22 mouse cellular contexts compared by ENCODE assay signal in the genomic region with DNA sequence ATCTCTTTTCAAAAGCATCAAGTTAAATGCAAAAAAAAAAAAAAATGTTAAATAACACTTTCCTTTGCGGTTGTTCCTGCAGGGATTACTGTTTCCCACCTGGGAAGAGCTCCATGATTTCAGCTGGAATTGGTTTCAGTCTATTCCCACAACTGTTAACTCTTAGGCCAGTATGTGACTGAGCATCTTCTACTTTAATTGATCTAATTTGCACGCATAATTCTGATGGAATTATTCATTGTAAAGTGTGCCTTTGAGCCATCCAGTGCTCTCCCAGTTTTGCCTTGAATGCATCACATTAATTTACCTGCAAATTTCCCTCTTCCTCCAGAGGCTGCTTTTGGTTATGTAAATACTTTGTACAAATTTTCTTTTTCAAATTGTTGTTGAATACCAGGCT.
DNase-seq lines count a peak whose midpoint lies in the region; ATAC-seq and TF ChIP-seq lines count a peak whose summit lies in the region.
"Had no signal": no experiment of that assay in that cellular context is flagged by ENCODE, and none has a peak within 500 bp of the region (broad histone marks: within the 10 kb centered on the region; RNA-seq: fewer than 3 reads in every experiment).

No protein-coding gene starts in this region.

- ATAC-seq in embryonic facial prominence, embryonic 13.5 days (ENCODE audit: insufficient number of reproducible peaks, insufficient read depth, low FRiP score, low TSS enrichment, low read depth), result no peak
- no peak for ATAC-seq in hindbrain, postnatal 0 days
- ATAC-seq in hindbrain, embryonic 16.5 days, result no peak
- peak; percentile 60; the same call in 1 of the 2 replicates for ATAC-seq in midbrain, embryonic 15.5 days (replicated peaks)
- ATAC-seq in midbrain, postnatal 0 days (ENCODE audit: low FRiP score), result no peak
- ATAC-seq: CD4-positive, CD25-positive, alpha-beta regulatory T cell, adult 4 months; forebrain, postnatal 0 days; inflammation-experienced regulatory T-cells, adult 6 months; intestine, postnatal 0 days had no signal

- no peak for DNase-seq in embryonic facial prominence, embryonic 10.5 days (ENCODE audit: low spot score)
- no peak for DNase-seq in hindbrain, postnatal 0 days (ENCODE audit: low spot score)
- no peak for DNase-seq in midbrain, postnatal 0 days (ENCODE audit: low spot score)
- DNase-seq in layer of hippocampus, adult 11-12 months (ENCODE audit: low spot score), result no peak
- DNase-seq: adrenal gland, adult 8-10 months; adrenal gland, postnatal 36 days; B cell, adult 2 months; cerebellum, adult 11 months; cerebellum, adult 8-10 months; cerebellum, postnatal 25 days; forebrain, postnatal 0 days; gastrocnemius, adult 2 months; gastrocnemius, postnatal 25 days had no signal

- TF ChIP-seq CTCF in hindbrain, postnatal 0 days (IDR thresholded peaks at IDR 0.05; ENCODE audit: low read depth), result no peak
- TF ChIP-seq CTCF in midbrain, postnatal 0 days (IDR thresholded peaks at IDR 0.05), result no peak

- WGBS in embryonic facial prominence, embryonic 13.5 days, result 33% methylated on average over 2 of the region's 2 CpGs
- WGBS in embryonic facial prominence, embryonic 10.5 days, result 64% methylated on average over 2 of the region's 2 CpGs
- WGBS in hindbrain, postnatal 0 days, result 48% methylated on average over 2 of the region's 2 CpGs
- 30% methylated on average over 2 of the region's 2 CpGs for WGBS in hindbrain, embryonic 16.5 days
- 41% methylated on average over 2 of the region's 2 CpGs for WGBS in midbrain, embryonic 15.5 days
- WGBS in midbrain, postnatal 0 days, result 35% methylated on average over 2 of the region's 2 CpGs

- no peak overlapping the region for H3K27ac ChIP-seq in embryonic facial prominence, embryonic 13.5 days
- H3K27ac ChIP-seq in embryonic facial prominence, embryonic 10.5 days (replicated peaks), result no peak overlapping the region
- H3K27ac ChIP-seq in hindbrain, postnatal 0 days, result no peak overlapping the region
- H3K27ac ChIP-seq in hindbrain, embryonic 16.5 days (ENCODE audit: low read depth, low read length), result no peak overlapping the region
- H3K27ac ChIP-seq in midbrain, embryonic 15.5 days, result no peak overlapping the region
- no peak overlapping the region for H3K27ac ChIP-seq in midbrain, postnatal 0 days (ENCODE audit: low read depth, low read length)
- H3K27ac ChIP-seq: gastrocnemius, adult 2 months; hindbrain, embryonic 13.5 days had no signal

- no peak overlapping the region for H3K9ac ChIP-seq in embryonic facial prominence, embryonic 13.5 days
- no peak overlapping the region for H3K9ac ChIP-seq in hindbrain, postnatal 0 days (replicated peaks; ENCODE audit: low read length)
- no peak overlapping the region for H3K9ac ChIP-seq in hindbrain, embryonic 16.5 days (ENCODE audit: low read depth, low read length)
- H3K9ac ChIP-seq in midbrain, embryonic 15.5 days, result no peak overlapping the region
- H3K9ac ChIP-seq in midbrain, postnatal 0 days (replicated peaks; ENCODE audit: low read length, poor library complexity, severe bottlenecking), result no peak overlapping the region
- H3K9ac ChIP-seq: forebrain, postnatal 0 days; heart, embryonic 12.5 days; hindbrain, embryonic 13.5 days had no signal

- no peaks in the 10 kb centered on the region for H3K27me3 ChIP-seq in embryonic facial prominence, embryonic 13.5 days
- H3K27me3 ChIP-seq in embryonic facial prominence, embryonic 10.5 days (replicated peaks; ENCODE audit: low read depth, poor library complexity, severe bottlenecking), result no peaks in the 10 kb centered on the region
- H3K27me3 ChIP-seq in hindbrain, postnatal 0 days (ENCODE audit: insufficient read depth, low read length), result no peaks in the 10 kb centered on the region
- H3K27me3 ChIP-seq in hindbrain, embryonic 16.5 days (replicated peaks; ENCODE audit: control insufficient read depth, insufficient read depth, low read length), result no peaks in the 10 kb centered on the region
- no peaks in the 10 kb centered on the region for H3K27me3 ChIP-seq in midbrain, embryonic 15.5 days (replicated peaks)
- H3K27me3 ChIP-seq in midbrain, postnatal 0 days (ENCODE audit: insufficient read depth, low read length), result no peaks in the 10 kb centered on the region
- H3K27me3 ChIP-seq: heart, embryonic 12.5 days; hindbrain, embryonic 13.5 days had no signal

- peak overlapping the region; percentile 14; the same call in 1 of the 2 replicates for H3K4me3 ChIP-seq in embryonic facial prominence, embryonic 13.5 days
- H3K4me3 ChIP-seq in embryonic facial prominence, embryonic 10.5 days, result no peak overlapping the region
- H3K4me3 ChIP-seq in hindbrain, postnatal 0 days (ENCODE audit: low read length), result no peak overlapping the region
- H3K4me3 ChIP-seq in hindbrain, embryonic 16.5 days (ENCODE audit: low read length), result no peak overlapping the region
- H3K4me3 ChIP-seq in midbrain, embryonic 15.5 days, result no peak overlapping the region
- no peak overlapping the region for H3K4me3 ChIP-seq in midbrain, postnatal 0 days (ENCODE audit: low read depth, low read length)
- H3K4me3 ChIP-seq: heart, embryonic 12.5 days; hindbrain, embryonic 13.5 days had no signal

- no peaks in the 10 kb centered on the region for H3K36me3 ChIP-seq in embryonic facial prominence, embryonic 13.5 days
- no peaks in the 10 kb centered on the region for H3K36me3 ChIP-seq in embryonic facial prominence, embryonic 10.5 days (replicated peaks)
- H3K36me3 ChIP-seq in hindbrain, postnatal 0 days (ENCODE audit: insufficient read depth, low read length), result no peaks in the 10 kb centered on the region
- no peaks in the 10 kb centered on the region for H3K36me3 ChIP-seq in hindbrain, embryonic 16.5 days (ENCODE audit: control insufficient read depth, insufficient read depth, low read length)
- no peaks in the 10 kb centered on the region for H3K36me3 ChIP-seq in midbrain, embryonic 15.5 days (replicated peaks)
- no peaks in the 10 kb centered on the region for H3K36me3 ChIP-seq in midbrain, postnatal 0 days (ENCODE audit: insufficient read depth, low read length)
- H3K36me3 ChIP-seq: G1E; heart, embryonic 12.5 days; hindbrain, embryonic 13.5 days had no signal

- peaks cover 7% of the 10 kb centered on the region; the same call in 1 of the 2 replicates for H3K4me1 ChIP-seq in embryonic facial prominence, embryonic 13.5 days
- H3K4me1 ChIP-seq in embryonic facial prominence, embryonic 10.5 days, result no peaks in the 10 kb centered on the region
- H3K4me1 ChIP-seq in hindbrain, postnatal 0 days (ENCODE audit: insufficient read depth, low read length), result no peaks in the 10 kb centered on the region
- H3K4me1 ChIP-seq in hindbrain, embryonic 16.5 days (ENCODE audit: control insufficient read depth, insufficient read depth, low read depth, low read length), result no peaks in the 10 kb centered on the region
- no peaks in the 10 kb centered on the region for H3K4me1 ChIP-seq in midbrain, embryonic 15.5 days
- no peaks in the 10 kb centered on the region for H3K4me1 ChIP-seq in midbrain, postnatal 0 days (ENCODE audit: insufficient read depth, low read length)
- H3K4me1 ChIP-seq: heart, embryonic 12.5 days had no signal

- no peaks in the 10 kb centered on the region for H3K9me3 ChIP-seq in embryonic facial prominence, embryonic 13.5 days
- H3K9me3 ChIP-seq in embryonic facial prominence, embryonic 10.5 days, result no peaks in the 10 kb centered on the region
- no peaks in the 10 kb centered on the region for H3K9me3 ChIP-seq in hindbrain, postnatal 0 days (ENCODE audit: low read length)
- H3K9me3 ChIP-seq in hindbrain, embryonic 16.5 days (ENCODE audit: control insufficient read depth, low read length), result no peaks in the 10 kb centered on the region
- no peaks in the 10 kb centered on the region for H3K9me3 ChIP-seq in midbrain, embryonic 15.5 days
- H3K9me3 ChIP-seq in midbrain, postnatal 0 days (ENCODE audit: low read length), result no peaks in the 10 kb centered on the region
- H3K9me3 ChIP-seq: G1E; heart, embryonic 12.5 days; hindbrain, embryonic 13.5 days had no signal

- H3K4me2 ChIP-seq in embryonic facial prominence, embryonic 13.5 days, result peak overlapping the region; percentile 52
- H3K4me2 ChIP-seq in hindbrain, postnatal 0 days (ENCODE audit: low read depth, low read length), result 0 out of 2 replicates have a peak overlapping the region, but pooled peaks have one; percentile 1
- H3K4me2 ChIP-seq in hindbrain, embryonic 16.5 days (ENCODE audit: low read length), result no peak overlapping the region
- no peak overlapping the region for H3K4me2 ChIP-seq in midbrain, embryonic 15.5 days
- H3K4me2 ChIP-seq in midbrain, postnatal 0 days (ENCODE audit: low read depth, low read length, poor library complexity, severe bottlenecking), result no peak overlapping the region
- H3K4me2 ChIP-seq: heart, embryonic 12.5 days had no signal

Comparison
In these comparisons a context has a peak if more than half of its experiments do, and no peak if none do; other contexts are left out.
1. H3K4me2 ChIP-seq: peak in embryonic facial prominence, embryonic 13.5 days (single experiment) and hindbrain, postnatal 0 days (single experiment); none in hindbrain, embryonic 16.5 days (single experiment), midbrain, embryonic 15.5 days (single experiment) and midbrain, postnatal 0 days (single experiment).